Mouse (Mus musculus): ENCODE data around the gene Car8. TPM values are rescaled to one million over a fixed set of nuclear protein-coding genes. Genes with fewer than 3 reads are reported as not detected.

Car8 gene
- total and polyA plus RNA-seq, 3 experiments = 0.31 TPM; not detected in 1

GRCm38 (mm10) chr4:8206918-8207573, 31.8 kb downstream of the Car8 start:
- peak; percentile 69 for DNase-seq (ENCODE audit: low read depth, low spot score)
- Histone ChIP-seq H3K27me3 (ENCODE audit: control insufficient read depth in 1 of 2, insufficient read depth in 2 of 2, low read length in 2 of 2) (no peaks in the 10 kb centered on the region), H3K79me2 (ENCODE audit: control insufficient read depth, insufficient read depth, low read length, poor library complexity) (no peaks in the 10 kb centered on the region), H3K36me3 (ENCODE audit: control insufficient read depth in 1 of 2, insufficient read depth in 2 of 2, low read length in 2 of 2) (peaks cover 0 to 19% of the 10 kb centered on the region in 2 experiments; a peak in 2 of 4 replicates), H3K9ac (ENCODE audit: control insufficient read depth, low read depth, low read length, poor library complexity, severe bottlenecking) (no peak overlapping the region), H3K27ac (ENCODE audit: control insufficient read depth, low read depth, low read length) (peak overlapping the region; percentile 49), H3K9me3 (replicated peaks; ENCODE audit: insufficient read depth, low read length) (no peaks in the 10 kb centered on the region), H3K4me1 (ENCODE audit: control insufficient read depth in 1 of 2, insufficient read depth in 2 of 2, low read length in 2 of 2) (peaks cover 9 to 10% of the 10 kb centered on the region in 2 experiments), H3K4me3 (ENCODE audit: control insufficient read depth in 1 of 2, insufficient read depth in 1 of 2, low read depth in 2 of 2, low read length in 2 of 2) (no peak overlapping the region)
- TF ChIP-seq NELFE (IDR thresholded peaks at IDR 0.05; ENCODE audit: low read depth, low read length) (no peak), HCFC1 (IDR thresholded peaks at IDR 0.05; ENCODE audit: low read depth, low read length) (no peak), POLR2AphosphoS2 (IDR thresholded peaks at IDR 0.05; ENCODE audit: low read length) (no peak), ZNF384 (IDR thresholded peaks at IDR 0.05; ENCODE audit: low read depth, low read length) (no peak), ZC3H11A (IDR thresholded peaks at IDR 0.05; ENCODE audit: low read depth, low read length) (no peak), USF1 (IDR thresholded peaks at IDR 0.05; ENCODE audit: low read depth, low read length) (no peak), CHD1 (IDR thresholded peaks at IDR 0.05; ENCODE audit: low read depth, low read length) (no peak), GABPA (IDR thresholded peaks at IDR 0.05; ENCODE audit: low read depth, low read length) (no peak), ZMIZ1 (IDR thresholded peaks at IDR 0.05; ENCODE audit: low read depth, low read length) (no peak), JUND (IDR thresholded peaks at IDR 0.05; ENCODE audit: low read depth, low read length) (no peak), MEF2A (IDR thresholded peaks at IDR 0.05; ENCODE audit: extremely low read depth, insufficient replicate concordance, low read depth, low read length, poor library complexity, severe bottlenecking) (no peak), SIN3A (IDR thresholded peaks at IDR 0.05; ENCODE audit: low read length) (peak; percentile 65), MAX (IDR thresholded peaks at IDR 0.05; ENCODE audit: low read length) (peak; percentile 46; the same call in 1 of the 2 replicates), SMC3 (IDR thresholded peaks at IDR 0.05; ENCODE audit: low read depth, low read length) (no peak), KAT2A (conservative IDR thresholded peaks at IDR 0.05; ENCODE audit: low read depth, low read length) (no peak), ZKSCAN1 (IDR thresholded peaks at IDR 0.05; ENCODE audit: low read depth, low read length) (no peak), MAZ (IDR thresholded peaks at IDR 0.05; ENCODE audit: low read depth, low read length) (no peak), POLR2AphosphoS5 (IDR thresholded peaks at IDR 0.05; ENCODE audit: borderline replicate concordance, low read depth, low read length) (no peak), RAD21 (IDR thresholded peaks at IDR 0.05; ENCODE audit: low read depth, low read length) (no peak), TCF12 (IDR thresholded peaks at IDR 0.05; ENCODE audit: low read depth, low read length) (no peak), TAL1 (IDR thresholded peaks at IDR 0.05; ENCODE audit: low read length) (no peak), MAFK (IDR thresholded peaks at IDR 0.05; ENCODE audit: borderline replicate concordance, low read depth, low read length) (no peak), UBTF (IDR thresholded peaks at IDR 0.05; ENCODE audit: borderline replicate concordance, insufficient read depth, low read depth, low read length) (no peak), MYC (IDR thresholded peaks at IDR 0.05; ENCODE audit: low read depth, low read length) (0 out of 2 replicates have a peak, but pooled peaks have one; percentile 35), ELF1 (IDR thresholded peaks at IDR 0.05; ENCODE audit: low read depth, low read length) (peak; percentile 23; the same call in 1 of the 2 replicates), ETS1 (IDR thresholded peaks at IDR 0.05; ENCODE audit: low read depth, low read length) (peak; percentile 69), USF2 (IDR thresholded peaks at IDR 0.05; ENCODE audit: borderline replicate concordance in 1 of 2, insufficient read depth in 1 of 2, low read depth in 1 of 2, low read length in 2 of 2) (no peak), BHLHE40 (IDR thresholded peaks at IDR 0.05; ENCODE audit: borderline replicate concordance, low read depth, low read length) (no peak), CTCF (IDR thresholded peaks at IDR 0.05 in 2 of 3, conservative IDR thresholded peaks at IDR 0.05 in 1 of 3; ENCODE audit: control insufficient read depth in 1 of 3, insufficient read depth in 1 of 3, low read depth in 2 of 3, low read length in 3 of 3, poor library complexity in 1 of 3, severe bottlenecking in 1 of 3) (no peak), TBP (IDR thresholded peaks at IDR 0.05; ENCODE audit: low read depth, low read length) (no peak), RCOR1 (IDR thresholded peaks at IDR 0.05; ENCODE audit: low read depth, low read length) (peak; percentile 55), NRF1 (IDR thresholded peaks at IDR 0.05; ENCODE audit: insufficient read depth, low read depth, low read length, poor library complexity, severe bottlenecking) (no peak), CHD2 (IDR thresholded peaks at IDR 0.05; ENCODE audit: low read length) (no peak), MXI1 (IDR thresholded peaks at IDR 0.05; ENCODE audit: low read depth, low read length) (no peak), EP300 (IDR thresholded peaks at IDR 0.05; ENCODE audit: low read depth in 1 of 2, low read length in 2 of 2) (peak; percentile 64 to 76; a peak in 3 of 4 replicates), MYB (IDR thresholded peaks at IDR 0.05; ENCODE audit: low read depth, low read length) (no peak; the same call in none of the 2 replicates)

Measured in MEL (cell line).